Mouse (Mus musculus) embryonic facial prominence, embryonic 10.5 days (tissue): ENCODE measurements around the gene Ifnar2. TPM values are rescaled to one million over a fixed set of nuclear protein-coding genes. Genes with fewer than 3 reads are reported as not detected.

ENCODE experiments used
- DNase-seq: peaks from one replicate; pipeline ENCODE4 v3.0.0-alpha.2; 2017; ENCODE audit warnings: low spot score
- H3K27ac ChIP-seq: fragments of 300-500 bp; sonication (generic); replicated peaks from 2 replicates; pipeline ENCODE4 v1.5.1; 2016; ENCODE audit warnings: mild to moderate bottlenecking
- H3K27me3 ChIP-seq: fragments of 300-500 bp; sonication (generic); replicated peaks from 2 replicates; pipeline ENCODE4 v1.6.1; 2016; ENCODE audit warnings: low read depth, mild to moderate bottlenecking; ENCODE audit not compliant: poor library complexity, severe bottlenecking
- H3K36me3 ChIP-seq: fragments of 300-500 bp; sonication (generic); replicated peaks from 2 replicates; pipeline ENCODE4 v1.6.1; 2016; ENCODE audit warnings: mild to moderate bottlenecking, moderate library complexity
- H3K4me1 ChIP-seq: fragments of 300-500 bp; sonication (generic); 2 replicates; pipeline ENCODE4 v1.6.1; 2016
- H3K4me3 ChIP-seq: fragments of 300-500 bp; sonication (generic); 2 replicates; pipeline ENCODE4 v1.5.1; 2016; ENCODE audit warnings: mild to moderate bottlenecking, moderate library complexity
- H3K9me3 ChIP-seq: fragments of 300-500 bp; sonication (generic); 2 replicates; pipeline ENCODE4 v1.6.1; 2016; ENCODE audit warnings: mild to moderate bottlenecking
- WGBS: fragments of 180-500 bp; shearing (Covaris S2); methylation state at CpG from one replicate; pipeline ENCODE4 v1.1.7; 2016; 5-methylcytosine and 5-hydroxymethylcytosine counted together
- polyA plus RNA-seq: library from polyadenylated mRNA; unstranded; fragments of >200 nt; fragmentation: Nextera tagmentation; extraction: Ambion mirVana; gene quantifications from 2 replicates; pipeline ENCODE4 v1.2.1, GENCODE M21; 2016

The Ifnar2 gene
- polyA plus RNA-seq, 1 experiment from 2014 or later, result 29.7 TPM

DNA sequence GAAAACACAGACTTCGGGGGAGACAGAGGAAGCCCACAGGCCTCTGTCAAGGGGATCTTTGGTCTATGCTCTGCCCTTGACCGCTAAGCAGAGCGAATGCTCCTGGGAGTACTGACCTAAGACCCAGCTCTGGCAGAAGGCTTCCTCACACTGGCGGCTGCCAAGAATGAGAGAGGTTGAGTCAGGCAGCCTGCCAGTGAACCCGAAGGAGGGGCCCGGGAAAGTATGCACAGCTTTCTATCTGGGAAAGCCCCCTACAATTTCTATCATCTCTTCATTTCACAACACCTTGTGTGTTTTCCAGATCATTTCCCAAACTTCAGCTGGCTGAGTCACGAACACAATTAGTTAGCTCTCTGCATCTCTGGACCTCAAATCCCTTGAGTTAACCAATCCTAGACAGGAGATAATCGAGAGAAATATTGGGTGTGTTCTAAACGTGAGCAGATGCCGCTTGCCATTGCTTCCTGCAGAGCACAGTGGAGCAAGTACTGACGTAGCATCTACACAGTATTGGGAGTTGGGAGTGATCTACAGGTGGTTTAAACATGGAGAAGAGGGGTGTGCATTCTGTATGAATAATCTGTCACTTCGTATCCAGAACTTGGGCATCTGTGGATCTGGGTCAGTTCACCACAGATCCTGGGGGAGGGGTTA lies 9.8 kb upstream of the Ifnar2 start:
- DNase-seq, result no peak
- Histone ChIP-seq H3K4me3 (no peak overlapping the region), H3K27ac (peak overlapping the region; percentile 35; the same call in 1 of the 2 replicates), H3K36me3 (no peaks in the 10 kb centered on the region), H3K9me3 (no peaks in the 10 kb centered on the region), H3K4me1 (peaks cover 24% of the 10 kb centered on the region), H3K27me3 (no peaks in the 10 kb centered on the region)
- WGBS, result 71% methylated on average over 12 of the region's 12 CpGs

DNA sequence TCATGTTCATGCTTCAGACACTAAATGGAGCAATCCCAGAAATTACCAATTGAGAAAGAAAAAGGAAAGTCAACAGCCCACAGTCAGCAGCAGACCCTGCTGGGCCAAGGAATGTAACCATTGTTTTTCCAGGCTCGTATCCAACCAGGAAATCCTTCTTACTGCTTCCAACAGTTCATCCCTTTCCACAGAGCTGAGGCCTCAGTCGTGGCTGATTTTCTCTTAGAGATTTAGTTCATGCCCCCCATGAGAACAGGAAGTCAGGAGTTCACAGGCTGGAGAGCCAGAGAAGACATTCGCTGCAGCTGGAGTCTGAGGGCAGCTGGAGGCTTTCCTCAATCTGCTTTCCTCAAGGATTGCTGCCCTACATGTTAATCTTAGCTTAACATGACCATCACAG lies 9.1 kb upstream of the Ifnar2 start:
- no peak overlapping the region for H3K4me3 ChIP-seq
- no peak for DNase-seq
- 38% methylated on average over 3 of the region's 3 CpGs for WGBS
- no peaks in the 10 kb centered on the region for H3K36me3 ChIP-seq
- no peak overlapping the region for H3K27ac ChIP-seq
- no peaks in the 10 kb centered on the region for H3K27me3 ChIP-seq
- H3K4me1 ChIP-seq, result peaks cover 24% of the 10 kb centered on the region
- 0 out of 2 replicates have a peak, but pooled peaks cover 2% of the 10 kb centered on the region for H3K9me3 ChIP-seq

DNA sequence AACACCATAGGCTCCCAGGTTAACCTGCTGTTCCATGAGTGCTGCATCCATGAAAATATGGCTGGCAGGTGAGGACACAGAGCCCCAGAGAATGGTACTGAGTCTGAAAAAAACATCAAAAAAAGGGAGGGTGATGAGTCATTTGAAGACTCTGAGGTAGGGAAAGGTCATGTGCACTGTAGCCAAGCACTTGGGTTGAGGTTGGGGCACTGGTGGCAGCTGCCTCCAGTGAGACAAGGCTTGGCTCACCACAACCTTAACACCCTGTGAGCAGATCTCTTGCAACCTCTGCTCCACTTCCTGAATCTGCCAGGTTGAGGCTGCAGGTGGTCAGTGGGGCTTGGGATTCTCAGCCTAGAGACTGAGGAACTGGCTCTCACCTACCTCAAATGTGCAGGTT lies 6.0 kb upstream of the Ifnar2 start:
- Histone ChIP-seq H3K27ac (no peak overlapping the region), H3K9me3 (0 out of 2 replicates have a peak, but pooled peaks cover 2% of the 10 kb centered on the region), H3K4me3 (no peak overlapping the region), H3K27me3 (no peaks in the 10 kb centered on the region), H3K4me1 (peaks cover 18% of the 10 kb centered on the region), H3K36me3 (no peaks in the 10 kb centered on the region)
- DNase-seq, result no peak

DNA sequence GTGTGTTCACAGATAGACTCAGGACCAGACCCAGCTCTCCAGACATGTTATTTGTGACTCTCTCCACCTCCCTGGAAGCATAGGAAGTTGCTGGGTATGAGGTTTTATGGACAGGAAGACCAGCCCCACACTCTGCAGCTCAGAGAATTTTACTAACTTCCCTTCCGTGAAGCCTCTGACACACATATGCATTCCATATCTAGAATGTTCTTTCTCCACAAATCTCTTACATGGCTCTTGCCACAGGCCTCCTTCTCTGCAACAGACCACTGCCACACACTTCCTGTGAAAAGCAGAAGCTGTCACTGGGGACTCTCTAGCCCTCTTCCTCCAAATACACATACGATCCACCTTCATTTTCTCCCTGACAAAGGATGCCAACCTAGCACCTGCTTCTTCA lies 5.5 kb upstream of the Ifnar2 start:
- no peak for DNase-seq
- 92% methylated on average over 2 of the region's 2 CpGs for WGBS

DNA sequence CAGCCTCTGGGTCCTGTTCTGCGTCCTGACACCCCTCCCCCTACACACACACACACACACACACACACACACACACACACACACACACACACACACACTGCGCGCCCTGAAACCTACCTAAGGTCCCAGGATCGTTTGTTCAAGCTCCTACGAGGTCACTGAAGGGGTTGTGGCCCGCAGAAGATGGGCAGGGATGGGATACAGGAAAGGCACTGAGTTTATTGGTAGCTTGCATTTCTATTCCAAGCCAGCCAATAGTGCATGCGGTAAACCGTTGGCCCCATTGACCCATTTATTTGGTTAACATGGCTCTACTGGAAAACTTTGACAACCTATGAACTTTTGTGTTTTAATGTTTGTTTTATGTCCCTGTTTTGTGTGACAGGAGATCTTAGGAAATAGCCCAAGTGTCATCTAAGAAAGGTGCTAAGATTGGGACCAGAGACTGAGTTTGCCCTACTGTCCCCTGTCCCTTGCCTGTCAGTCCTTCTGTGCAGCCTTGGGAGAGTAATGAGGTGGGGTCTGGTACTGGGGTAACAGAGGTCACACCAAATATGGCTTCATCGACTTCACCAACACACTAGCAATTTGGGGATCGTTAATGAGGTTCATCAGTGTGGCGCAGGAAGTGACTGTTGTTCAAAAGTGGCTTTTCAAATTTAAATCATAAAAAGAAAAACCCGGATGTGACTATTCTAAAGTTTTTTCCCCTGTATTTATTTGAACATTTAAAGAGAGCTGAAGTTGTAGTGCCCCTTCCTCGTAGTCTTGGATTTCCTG lies 1.1 kb downstream of the Ifnar2 start:
- H3K9me3 ChIP-seq, result no peaks in the 10 kb centered on the region
- WGBS, result 43% methylated on average over 13 of the region's 13 CpGs
- DNase-seq, result no peak

More for the DNA sequence above, 5.5 kb upstream of the Ifnar2 start:
- H3K27me3 ChIP-seq, result no peaks in the 10 kb centered on the region
- H3K4me1 ChIP-seq, result peaks cover 16% of the 10 kb centered on the region
- no peak overlapping the region for H3K4me3 ChIP-seq
- no peak overlapping the region for H3K27ac ChIP-seq
- H3K36me3 ChIP-seq, result no peaks in the 10 kb centered on the region
- H3K9me3 ChIP-seq, result 0 out of 2 replicates have a peak, but pooled peaks cover 2% of the 10 kb centered on the region

DNA sequence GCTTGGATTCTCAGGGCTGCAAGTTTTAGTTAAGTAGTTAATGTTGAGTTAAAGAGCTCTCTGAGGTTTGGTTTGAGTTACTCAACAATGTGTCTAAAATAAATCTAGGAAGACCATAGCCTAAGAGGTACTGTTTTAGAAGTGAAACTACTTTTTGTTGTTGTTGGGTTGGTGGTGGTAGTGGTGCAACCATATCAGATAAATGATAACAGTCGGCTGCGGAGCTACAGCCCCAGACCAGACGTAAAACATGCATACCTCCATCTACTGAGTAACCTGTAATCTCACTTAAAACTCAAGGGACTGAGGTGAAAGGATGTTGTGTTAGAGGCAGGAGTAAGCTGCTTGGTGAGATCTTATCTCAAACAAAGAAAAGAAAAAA lies 1.7 kb downstream of the Ifnar2 start:
- peak overlapping the region; percentile 89 for H3K4me3 ChIP-seq
- no peak overlapping the region for H3K27ac ChIP-seq
- 88% methylated on average over 3 of the region's 3 CpGs for WGBS
- H3K27me3 ChIP-seq, result no peaks in the 10 kb centered on the region
- H3K9me3 ChIP-seq, result no peaks in the 10 kb centered on the region
- peaks cover 26% of the 10 kb centered on the region for H3K36me3 ChIP-seq
- H3K4me1 ChIP-seq, result peaks cover 37% of the 10 kb centered on the region
- no peak for DNase-seq

More for the DNA sequence above, 1.1 kb downstream of the Ifnar2 start:
- no peaks in the 10 kb centered on the region for H3K27me3 ChIP-seq
- H3K27ac ChIP-seq, result peak overlapping the region; percentile 97
- H3K4me1 ChIP-seq, result peaks cover 31% of the 10 kb centered on the region
- H3K4me3 ChIP-seq, result peak overlapping the region; percentile 89
- H3K36me3 ChIP-seq, result peaks cover 26% of the 10 kb centered on the region

DNA sequence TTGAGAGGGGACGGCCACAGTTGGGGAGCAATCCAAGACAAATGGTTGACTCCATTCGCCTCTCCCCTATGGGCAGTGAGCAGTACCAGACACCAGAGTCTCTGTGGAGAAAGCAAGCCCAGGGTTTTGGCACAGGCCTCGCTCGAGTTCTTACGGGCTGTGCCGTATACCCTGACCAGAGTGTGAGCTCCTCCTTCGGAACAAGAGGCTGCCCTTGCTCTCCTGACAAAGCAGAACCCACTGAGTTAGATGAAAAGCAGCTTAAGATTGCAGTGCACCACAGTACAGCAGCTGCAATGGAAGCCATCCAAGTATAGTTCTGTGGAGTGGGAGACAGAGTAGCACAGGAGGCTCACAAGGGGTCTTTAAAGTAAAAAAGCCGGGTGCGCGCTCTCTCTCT lies 4.1 kb downstream of the Ifnar2 start:
- DNase-seq, result no peak
- H3K9me3 ChIP-seq, result no peaks in the 10 kb centered on the region
- 95% methylated on average over 10 of the region's 10 CpGs for WGBS
- H3K36me3 ChIP-seq, result peaks cover 26% of the 10 kb centered on the region
- no peaks in the 10 kb centered on the region for H3K27me3 ChIP-seq
- H3K4me3 ChIP-seq, result no peak overlapping the region
- H3K4me1 ChIP-seq, result peaks cover 41% of the 10 kb centered on the region
- no peak overlapping the region for H3K27ac ChIP-seq

DNA sequence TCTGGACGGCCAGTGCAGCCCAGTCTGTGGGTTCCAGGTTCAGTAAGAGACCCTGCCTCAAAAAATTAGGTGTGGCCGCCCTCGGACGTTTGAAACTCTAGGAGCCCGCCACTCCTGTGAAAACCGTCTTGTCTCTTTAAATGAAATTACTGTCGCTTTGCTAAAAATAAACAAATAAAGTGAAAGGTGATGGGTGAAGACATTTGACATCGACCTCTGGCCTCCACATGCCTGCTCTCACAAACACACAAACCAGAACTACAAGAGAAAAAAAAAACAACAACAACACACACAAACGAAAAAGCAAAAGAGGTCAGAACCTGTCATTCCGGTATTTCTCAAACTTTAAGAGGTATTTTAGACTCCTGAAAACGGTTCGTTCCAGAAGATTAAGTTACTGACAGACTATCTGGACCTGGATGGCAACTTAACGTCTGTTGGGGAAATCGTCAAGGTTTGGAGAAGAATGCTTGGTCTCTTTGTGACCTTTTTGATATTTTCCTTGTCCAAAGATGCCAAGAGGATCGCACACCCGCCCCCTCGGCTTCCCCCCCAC lies 5.9 kb downstream of the Ifnar2 start:
- WGBS, result 31% methylated on average over 17 of the region's 17 CpGs
- no peak for DNase-seq

DNA sequence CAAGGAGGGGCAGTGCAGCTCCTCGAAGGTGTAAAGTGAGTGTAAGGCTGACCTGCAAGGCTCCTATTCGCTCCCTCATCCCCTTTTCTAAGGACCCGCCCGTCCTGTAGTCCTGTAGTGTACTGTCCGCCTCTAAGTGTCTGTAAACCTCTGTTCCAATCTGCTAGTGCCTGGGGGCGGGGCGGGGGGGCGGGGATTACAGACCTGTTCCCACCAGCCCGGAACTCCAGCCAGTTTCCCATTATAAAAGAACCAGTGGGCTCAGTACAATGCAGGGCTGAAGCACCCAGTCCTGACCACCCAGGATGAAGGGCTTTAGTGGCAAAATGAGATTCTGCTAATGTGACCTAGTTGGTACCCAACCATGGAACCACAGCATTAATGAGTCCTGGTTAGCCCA lies 6.4 kb downstream of the Ifnar2 start:
- peak; percentile 39 for DNase-seq
- Histone ChIP-seq H3K9me3 (no peaks in the 10 kb centered on the region), H3K4me1 (peaks cover 30% of the 10 kb centered on the region), H3K27me3 (no peaks in the 10 kb centered on the region), H3K36me3 (peaks cover 41% of the 10 kb centered on the region), H3K27ac (peak overlapping the region; percentile 48), H3K4me3 (peak overlapping the region; percentile 32; the same call in 1 of the 2 replicates)
- 22% methylated on average over 9 of the region's 9 CpGs for WGBS

More for the DNA sequence above, 5.9 kb downstream of the Ifnar2 start:
- Histone ChIP-seq H3K4me1 (peaks cover 35% of the 10 kb centered on the region), H3K4me3 (peak overlapping the region; percentile 32; the same call in 1 of the 2 replicates), H3K27me3 (no peaks in the 10 kb centered on the region), H3K27ac (peak overlapping the region; percentile 48), H3K36me3 (peaks cover 36% of the 10 kb centered on the region), H3K9me3 (no peaks in the 10 kb centered on the region)

DNA sequence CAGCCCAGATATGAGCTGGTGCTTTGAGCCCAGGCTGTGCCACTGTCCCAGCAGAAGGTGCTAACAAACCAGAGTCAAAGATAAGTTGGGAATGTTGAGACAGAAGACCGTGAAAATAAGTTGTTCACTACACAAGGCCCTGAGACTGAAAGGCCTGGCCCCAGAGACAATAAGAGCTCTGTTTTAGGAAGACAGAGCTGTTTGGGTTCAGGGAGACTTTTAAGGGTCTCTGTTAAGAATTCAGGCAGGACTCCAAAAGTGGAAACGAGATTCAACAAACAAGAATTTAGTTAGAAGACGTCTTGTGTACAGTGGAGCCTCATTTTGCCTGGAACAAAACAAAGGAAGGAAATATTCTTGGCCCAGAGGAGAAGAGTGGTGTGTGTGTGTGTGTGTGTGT lies 6.8 kb downstream of the Ifnar2 start:
- H3K4me1 ChIP-seq, result peaks cover 26% of the 10 kb centered on the region
- H3K27me3 ChIP-seq, result no peaks in the 10 kb centered on the region
- H3K9me3 ChIP-seq, result no peaks in the 10 kb centered on the region
- WGBS, result 40% methylated on average over 3 of the region's 3 CpGs
- peak overlapping the region; percentile 32; the same call in 1 of the 2 replicates for H3K4me3 ChIP-seq
- peaks cover 45% of the 10 kb centered on the region for H3K36me3 ChIP-seq
- H3K27ac ChIP-seq, result peak overlapping the region; percentile 48
- no peak for DNase-seq

DNA sequence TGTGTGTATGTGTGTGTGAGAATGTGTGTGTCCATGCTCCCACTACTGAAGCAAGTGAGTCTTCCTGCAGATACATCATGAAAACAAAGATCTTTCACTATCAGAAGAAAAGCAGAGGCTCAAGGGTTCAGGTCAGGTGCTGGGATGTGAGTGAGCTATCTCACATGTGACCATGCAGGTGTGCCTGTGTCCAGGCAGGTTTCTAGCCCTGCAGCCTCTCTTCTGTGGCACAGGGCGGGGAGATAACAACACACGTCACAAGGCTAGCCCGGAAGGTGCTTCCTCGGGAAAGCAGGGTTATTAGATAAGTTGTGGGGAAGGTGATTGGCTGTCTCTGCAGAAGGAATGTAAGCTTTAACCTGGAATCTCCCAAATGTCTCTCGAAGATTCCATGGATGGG lies 7.6 kb downstream of the Ifnar2 start:
- no peak overlapping the region for H3K4me3 ChIP-seq
- 81% methylated on average over 5 of the region's 5 CpGs for WGBS
- H3K9me3 ChIP-seq, result no peaks in the 10 kb centered on the region
- no peak overlapping the region for H3K27ac ChIP-seq
- peaks cover 26% of the 10 kb centered on the region for H3K4me1 ChIP-seq
- peaks cover 49% of the 10 kb centered on the region for H3K36me3 ChIP-seq
- H3K27me3 ChIP-seq, result no peaks in the 10 kb centered on the region
- no peak for DNase-seq

DNA sequence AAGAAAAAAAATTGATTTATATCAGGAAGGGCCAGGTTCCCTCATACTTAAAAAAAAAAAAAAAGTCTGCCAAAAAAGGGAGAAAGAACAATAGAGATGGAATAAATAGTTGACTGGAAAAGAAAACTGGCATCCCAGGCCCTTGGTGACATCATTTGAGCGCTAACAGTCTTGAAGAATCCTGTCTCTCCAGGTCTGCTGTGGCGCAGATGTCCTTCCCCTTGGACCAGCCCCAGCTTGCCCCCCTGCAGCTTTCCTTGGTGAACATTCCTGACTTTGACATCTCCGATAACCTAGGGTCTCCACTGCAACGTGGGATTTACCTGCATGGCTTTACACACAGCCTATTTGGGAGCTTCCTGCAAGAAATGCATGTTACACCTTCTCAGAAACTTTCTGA lies 9.0 kb downstream of the Ifnar2 start:
- Histone ChIP-seq H3K4me1 (peaks cover 33% of the 10 kb centered on the region), H3K9me3 (no peaks in the 10 kb centered on the region), H3K27ac (no peak overlapping the region), H3K4me3 (no peak overlapping the region), H3K36me3 (peaks cover 48% of the 10 kb centered on the region), H3K27me3 (no peaks in the 10 kb centered on the region)
- 83% methylated on average over 4 of the region's 4 CpGs for WGBS
- DNase-seq, result no peak
